Mouse (Mus musculus): ENCODE measurements around the gene Maats1.
"Not testable (repeated sequence)": the region's sequence is repeated elsewhere in the genome, so short reads cannot be mapped to it uniquely, and the experiment has no call there.

Maats1 gene

GRCm38 (mm10) chr16:38348217-38348761, 6.3 kb upstream of the Maats1 start:
- no peak for DNase-seq (ENCODE audit: low spot score in 2 of 2)

DNA sequence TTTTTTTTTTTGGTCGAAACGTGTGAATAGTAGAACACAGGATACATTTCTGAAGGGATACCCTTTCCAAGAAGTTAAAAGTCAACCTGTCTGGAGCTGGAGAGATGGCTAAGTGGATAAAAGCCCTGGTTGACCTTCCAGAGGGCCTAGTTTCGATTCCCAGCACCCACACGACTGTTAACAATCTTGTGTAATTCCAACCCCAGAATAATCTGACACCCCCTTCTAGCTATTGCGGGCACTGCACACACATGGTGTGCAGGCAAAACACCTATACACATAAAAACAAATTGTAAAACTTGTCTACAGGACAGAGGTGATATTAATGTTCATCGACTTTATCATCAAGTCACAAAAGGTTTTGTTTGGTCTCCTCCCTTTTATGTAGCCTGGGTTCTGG, 5.6 kb upstream of the Maats1 start:
- DNase-seq (ENCODE audit: low spot score in 2 of 2) = no peak

- DNase-seq (ENCODE audit: low spot score in 2 of 2) = peak; percentile 79 to 88
Measured at GRCm38 (mm10) chr16:38346529-38347325, 4.8 kb upstream of the Maats1 start, which contains the start of the genes Cox17 and Gm21987. Gene Cox17 (plus strand): TSS chr16:38346991. Gene Gm21987 (plus strand): TSS chr16:38347040.

DNA sequence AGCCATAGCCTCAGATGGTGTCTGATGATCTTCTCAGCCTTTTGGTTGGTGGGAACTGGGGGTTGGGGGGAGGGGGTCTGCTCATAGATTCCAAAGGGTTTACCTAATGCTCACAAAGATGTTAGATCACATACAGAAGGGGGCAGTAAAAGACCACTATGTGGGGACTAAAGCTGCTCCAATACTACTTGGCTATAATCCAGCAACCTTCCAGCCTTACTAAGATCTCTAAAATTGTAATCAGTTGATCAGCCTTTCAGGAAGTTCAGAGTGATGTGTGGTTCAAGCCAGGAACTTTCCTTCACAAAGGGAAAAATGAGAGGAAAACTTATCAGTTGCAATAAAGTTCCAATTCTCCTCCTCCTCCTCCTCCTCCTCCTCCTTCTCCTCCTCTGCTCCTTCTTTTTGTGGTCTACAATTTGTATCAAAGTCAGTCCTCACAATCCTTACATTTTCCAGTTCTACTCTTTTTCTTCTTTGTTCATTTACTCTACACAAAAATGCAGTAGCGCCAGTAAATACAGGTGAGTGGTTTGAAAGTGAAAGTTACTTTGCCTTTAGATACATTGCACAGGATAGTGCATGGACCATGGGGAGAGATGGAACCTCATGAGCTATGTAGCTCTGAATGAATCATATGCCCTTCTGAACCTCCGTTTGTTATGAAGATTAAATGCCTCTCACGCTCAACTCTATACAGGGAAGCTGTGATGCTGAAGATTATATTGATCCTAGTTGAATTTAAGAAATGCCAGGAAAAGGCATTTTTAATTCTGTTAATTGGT, 3.2 kb upstream of the Maats1 start:
- DNase-seq (ENCODE audit: low spot score in 2 of 2) = no peak

GRCm38 (mm10) chr16:38338077-38338476, 3.9 kb downstream of the Maats1 start:
- DNase-seq (ENCODE audit: low spot score in 2 of 2) = not testable (repeated sequence)

DNA sequence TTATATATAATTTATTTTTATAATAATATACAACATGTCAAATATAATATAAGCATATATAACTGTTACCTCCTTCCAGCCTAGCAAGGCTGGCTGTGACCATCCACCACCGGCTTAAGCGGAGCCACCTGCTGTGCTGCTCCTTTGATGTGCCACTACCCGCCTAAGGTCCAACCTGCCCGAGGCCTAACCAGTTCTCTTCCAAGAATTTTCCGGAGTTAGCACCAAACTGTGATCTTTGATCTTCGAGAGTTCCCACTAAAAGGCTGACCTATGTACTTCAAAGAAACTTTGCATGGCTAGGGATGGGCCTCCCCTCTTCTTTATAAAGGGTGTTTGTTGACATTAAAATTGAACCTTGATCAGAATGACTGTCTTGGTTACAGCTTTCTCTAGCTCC, 7.5 kb downstream of the Maats1 start:
- no peak for DNase-seq (ENCODE audit: low spot score in 2 of 2)

- no peak for DNase-seq (ENCODE audit: low spot score in 2 of 2)
Measured at GRCm38 (mm10) chr16:38329340-38329739, 12.6 kb downstream of the Maats1 start.

DNA sequence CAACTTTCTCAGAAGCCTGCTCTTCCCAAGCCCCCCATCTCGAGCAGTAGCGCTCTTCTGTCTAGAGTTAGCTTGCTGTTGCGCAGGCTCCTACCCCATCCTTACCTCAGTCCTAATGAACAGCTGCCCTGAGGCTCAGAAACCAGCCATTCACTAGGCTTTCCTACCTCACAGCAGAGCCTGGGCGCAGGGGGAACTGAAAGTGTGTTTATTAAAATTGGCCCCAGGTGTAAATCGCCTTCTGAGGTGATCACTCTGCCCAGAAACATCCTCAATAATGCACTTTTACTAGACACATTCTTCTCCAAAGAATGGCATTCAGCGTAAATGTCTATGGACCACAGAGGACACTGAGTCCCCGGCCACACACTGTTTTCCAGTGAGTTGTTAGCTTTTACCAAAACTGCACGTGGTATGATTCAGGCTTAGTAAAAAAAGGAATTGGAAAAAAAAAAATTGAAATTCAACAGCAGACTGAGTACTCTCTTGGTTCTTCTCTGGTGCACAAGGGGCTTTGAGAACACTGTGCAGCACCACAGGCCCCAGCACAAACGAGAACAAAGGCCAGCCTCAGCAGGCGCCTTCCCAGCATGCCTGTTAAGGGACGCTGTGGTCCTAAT, 15.1 kb downstream of the Maats1 start:
- DNase-seq (ENCODE audit: low spot score in 2 of 2) = no peak

- no peak for DNase-seq (ENCODE audit: low spot score in 2 of 2)
Measured at GRCm38 (mm10) chr16:38324311-38324710, 17.6 kb downstream of the Maats1 start.

- DNase-seq (ENCODE audit: low spot score in 2 of 2) = peak in 1 of 2 experiments; percentile 26
Measured at GRCm38 (mm10) chr16:38321452-38321935, 20.4 kb downstream of the Maats1 start.

DNA sequence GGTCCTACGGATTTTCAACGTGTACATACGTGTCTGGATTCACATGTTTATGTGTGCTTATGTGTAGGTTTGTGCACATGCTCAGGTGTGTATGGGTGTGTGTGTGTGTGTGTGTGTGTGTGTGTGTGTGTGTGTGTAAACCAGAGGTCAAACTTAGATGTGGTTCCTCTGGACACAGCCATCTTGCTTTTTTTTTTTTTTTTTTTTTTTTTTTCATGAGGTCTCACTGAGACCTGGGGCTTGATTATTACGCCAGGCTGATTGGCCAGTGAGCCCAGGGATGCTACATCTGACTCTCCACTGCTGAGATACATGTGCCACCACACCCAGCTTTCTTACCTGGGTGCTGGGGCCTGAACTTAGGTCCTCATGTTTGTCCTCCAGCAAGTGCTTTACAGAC, 22.9 kb downstream of the Maats1 start:
- DNase-seq (ENCODE audit: low spot score in 2 of 2) = no peak

- DNase-seq (ENCODE audit: low spot score in 2 of 2) = no peak
Measured at GRCm38 (mm10) chr16:38318492-38318891, 23.5 kb downstream of the Maats1 start.

DNA sequence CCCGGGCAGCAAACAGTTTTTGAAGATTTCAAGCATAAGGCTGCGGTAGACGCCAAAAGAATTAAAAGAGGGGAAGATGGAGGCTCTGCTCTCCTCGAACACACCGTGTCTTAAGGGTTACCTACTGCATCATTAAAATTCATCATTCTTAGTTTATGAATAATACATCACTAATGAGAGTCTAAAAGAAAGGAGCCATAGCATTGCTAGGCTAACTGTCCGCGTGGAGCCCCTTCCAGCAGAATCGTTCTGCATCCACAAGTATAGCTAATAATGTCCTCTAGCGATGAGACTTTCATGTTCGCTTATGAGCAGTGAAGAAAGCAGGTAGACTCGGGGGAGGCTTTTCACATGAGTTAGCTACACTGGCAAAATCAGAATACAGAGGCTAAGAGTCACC, 33.7 kb downstream of the Maats1 start:
- no peak for DNase-seq (ENCODE audit: low spot score in 2 of 2)

GRCm38 (mm10) chr16:38307651-38308050, 34.3 kb downstream of the Maats1 start:
- DNase-seq (ENCODE audit: low spot score in 2 of 2) = no peak

GRCm38 (mm10) chr16:38307221-38307605, 34.7 kb downstream of the Maats1 start:
- DNase-seq (ENCODE audit: low spot score in 2 of 2) = no peak

DNA sequence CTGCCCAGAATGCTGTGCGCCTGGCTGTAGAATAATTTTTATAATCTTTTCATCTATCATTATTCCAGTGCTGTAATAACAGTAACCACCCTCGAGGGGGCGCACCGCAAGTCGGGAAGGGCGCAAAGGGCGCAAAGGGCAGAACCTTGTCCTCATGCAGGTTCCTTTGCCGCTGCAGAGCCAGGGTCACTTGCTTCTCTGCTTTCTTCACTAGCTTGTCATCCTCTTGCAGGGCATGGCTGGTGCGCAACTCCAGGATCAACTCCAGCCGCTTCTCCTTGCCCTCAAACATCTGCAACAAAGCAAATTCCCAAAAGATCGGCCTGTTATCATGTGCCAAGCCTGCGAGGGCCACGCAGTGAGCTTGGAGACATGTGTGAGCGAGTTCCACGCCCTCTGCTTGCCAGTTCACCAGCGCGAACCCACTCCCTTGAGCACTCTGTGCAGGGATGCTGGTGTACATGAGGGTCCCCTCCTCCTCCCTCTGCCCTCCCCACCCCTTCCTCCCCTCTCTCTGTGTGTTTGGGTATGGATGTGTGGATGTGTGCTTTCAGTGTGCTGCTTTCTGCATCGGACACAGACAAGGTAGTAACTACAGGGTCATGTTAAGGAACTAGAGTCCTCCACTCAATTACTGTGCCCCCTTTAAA, 35.2 kb downstream of the Maats1 start:
- DNase-seq (ENCODE audit: low spot score in 2 of 2) = peak in 1 of 2 experiments; percentile 27

DNA sequence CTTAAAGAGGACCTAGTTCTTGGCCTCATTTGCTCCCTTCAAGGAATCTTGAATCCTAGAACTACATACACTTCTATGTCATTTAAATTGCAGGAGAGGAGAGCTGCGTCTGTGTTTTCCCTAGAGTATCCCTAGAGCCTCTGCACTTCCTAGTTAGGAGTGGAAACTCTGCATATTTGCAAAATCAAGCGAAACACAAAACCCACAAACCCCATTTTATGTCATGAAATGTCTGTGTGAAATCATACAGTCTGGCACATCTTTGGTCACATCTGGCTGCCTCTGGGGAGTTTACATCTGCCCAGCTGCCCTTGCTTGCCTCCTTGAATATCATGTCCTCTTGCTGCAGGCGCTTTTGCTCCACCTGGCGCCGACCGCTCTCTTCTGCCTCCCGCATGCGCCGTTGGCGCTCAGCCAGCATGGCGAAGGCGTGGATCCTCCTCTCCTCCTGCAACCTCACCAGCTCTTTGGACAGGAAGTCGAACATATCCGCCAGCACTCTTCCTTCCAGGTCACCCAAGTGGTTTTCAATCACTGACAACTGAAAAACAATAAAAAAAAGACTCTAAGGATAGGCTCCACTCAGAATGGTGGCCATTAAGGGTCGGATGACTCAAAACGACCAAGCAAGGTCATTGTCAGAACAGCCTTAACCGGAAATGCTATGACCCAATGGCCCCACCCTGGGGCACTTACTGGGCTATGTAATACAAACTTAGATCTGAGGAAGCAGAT, 37.3 kb downstream of the Maats1 start:
- no peak for DNase-seq (ENCODE audit: low spot score in 2 of 2)

- DNase-seq (ENCODE audit: low spot score in 2 of 2) = no peak
Measured at GRCm38 (mm10) chr16:38302367-38302766, 39.6 kb downstream of the Maats1 start.

- DNase-seq (ENCODE audit: low spot score in 2 of 2) = no peak
Measured at GRCm38 (mm10) chr16:38298410-38298809, 43.5 kb downstream of the Maats1 start.

GRCm38 (mm10) chr16:38295349-38295930, 46.5 kb downstream of the Maats1 start:
- DNase-seq (ENCODE audit: low spot score in 2 of 2) = no peak
